Mouse (Mus musculus): ENCODE results near the gene Gm11060.

The Gm11060 gene

GRCm38 (mm10) chr2:105117669-105118068 lies 25.9 kb downstream of the Gm11060 start:
- DNase-seq (ENCODE audit: low read depth, low spot score) = no peak

GRCm38 (mm10) chr2:105122216-105122615 lies 30.4 kb downstream of the Gm11060 start:
- DNase-seq (ENCODE audit: low read depth, low spot score) = no peak

GRCm38 (mm10) chr2:105122886-105123285 lies 31.1 kb downstream of the Gm11060 start:
- no peak for DNase-seq (ENCODE audit: low read depth, low spot score)

- DNase-seq (ENCODE audit: low read depth, low spot score) = no peak
Observed at GRCm38 (mm10) chr2:105123431-105123830, 31.6 kb downstream of the Gm11060 start.

GRCm38 (mm10) chr2:105123881-105124280 lies 32.1 kb downstream of the Gm11060 start:
- DNase-seq (ENCODE audit: low read depth, low spot score) = no peak

- DNase-seq (ENCODE audit: low read depth, low spot score) = no peak
Observed at GRCm38 (mm10) chr2:105124391-105124790, 32.6 kb downstream of the Gm11060 start.

GRCm38 (mm10) chr2:105125205-105125604 lies 33.4 kb downstream of the Gm11060 start:
- no peak for DNase-seq (ENCODE audit: low read depth, low spot score)

- no peak for DNase-seq (ENCODE audit: low read depth, low spot score)
Observed at GRCm38 (mm10) chr2:105125641-105126040, 33.8 kb downstream of the Gm11060 start.

GRCm38 (mm10) chr2:105126279-105126678 lies 34.5 kb downstream of the Gm11060 start, which contains the start of gene Wt1:
Wt1 (plus strand) TSS chr2:105126529.
- no peak for DNase-seq (ENCODE audit: low read depth, low spot score)

GRCm38 (mm10) chr2:105126691-105127530 lies 35.1 kb downstream of the Gm11060 start:
- DNase-seq (ENCODE audit: low read depth, low spot score) = no peak

GRCm38 (mm10) chr2:105127531-105128480 lies 36.0 kb downstream of the Gm11060 start:
- DNase-seq (ENCODE audit: low read depth, low spot score) = no peak

- no peak for DNase-seq (ENCODE audit: low read depth, low spot score)
Observed at GRCm38 (mm10) chr2:105128564-105128963, 36.7 kb downstream of the Gm11060 start.

- DNase-seq (ENCODE audit: low read depth, low spot score) = no peak
Observed at GRCm38 (mm10) chr2:105130351-105131060, 38.7 kb downstream of the Gm11060 start.

- DNase-seq (ENCODE audit: low read depth, low spot score) = no peak
Observed at GRCm38 (mm10) chr2:105131061-105131810, 39.4 kb downstream of the Gm11060 start.

- DNase-seq (ENCODE audit: low read depth, low spot score) = no peak
Observed at GRCm38 (mm10) chr2:105131811-105132100, 39.9 kb downstream of the Gm11060 start.

- no peak for DNase-seq (ENCODE audit: low read depth, low spot score)
Observed at GRCm38 (mm10) chr2:105132300-105132699, 40.5 kb downstream of the Gm11060 start.

- no peak for DNase-seq (ENCODE audit: low read depth, low spot score)
Observed at GRCm38 (mm10) chr2:105132933-105133795, 41.3 kb downstream of the Gm11060 start.

GRCm38 (mm10) chr2:105134296-105134695 lies 42.5 kb downstream of the Gm11060 start:
- no peak for DNase-seq (ENCODE audit: low read depth, low spot score)

GRCm38 (mm10) chr2:105139471-105139870 lies 47.7 kb downstream of the Gm11060 start:
- DNase-seq (ENCODE audit: low read depth, low spot score) = no peak

- no peak for DNase-seq (ENCODE audit: low read depth, low spot score)
Observed at GRCm38 (mm10) chr2:105141371-105141770, 49.6 kb downstream of the Gm11060 start.
